Mouse (Mus musculus): ENCODE measurements at regions not wholly inside any gene's neighbourhood (a gene's known extent, or its start where the extent isn't known, plus 50 kb on each side); places are given as distances from the start of the nearest gene placed in this dataset.

GRCm38 (mm10) chr8:9042835-9043792 lies 352.8 kb upstream of the Arglu1 start:
- Histone ChIP-seq H3K79me2 (replicated peaks; ENCODE audit: control insufficient read depth, insufficient read depth, low read length) (no peaks in the 10 kb centered on the region), H3K36me3 (ENCODE audit: control insufficient read depth, insufficient read depth, low read length) (no peaks in the 10 kb centered on the region), H3K4me1 (ENCODE audit: control insufficient read depth, insufficient read depth, low read length) (no peaks in the 10 kb centered on the region), H3K4me3 (no peak overlapping the region), H3K27ac (no peak overlapping the region), H3K27me3 (ENCODE audit: control insufficient read depth, insufficient read depth, low read length) (no peaks in the 10 kb centered on the region), H3K9ac (ENCODE audit: low read depth, low read length) (no peak overlapping the region)
- TF ChIP-seq POLR2A (IDR thresholded peaks at IDR 0.05; ENCODE audit: insufficient read depth, low read depth, low read length) (no peak), EP300 (IDR thresholded peaks at IDR 0.05; ENCODE audit: insufficient read depth, low read depth, low read length) (no peak), CTCF (IDR thresholded peaks at IDR 0.05) (no peak)
- DNase-seq: no peak
- intact Hi-C loops (cut with DNase I): no loop called here
- 49% methylated on average over 10 of the region's 10 CpGs for WGBS

GRCm38 (mm10) chr8:9029156-9029555 lies 338.8 kb upstream of the Arglu1 start:
- intact Hi-C loops (cut with DNase I): no loop called here
- DNase-seq: no peak
- H3K79me2 ChIP-seq (replicated peaks; ENCODE audit: control insufficient read depth, insufficient read depth, low read length): no peaks in the 10 kb centered on the region
- no peaks in the 10 kb centered on the region for H3K36me3 ChIP-seq (ENCODE audit: control insufficient read depth, insufficient read depth, low read length)
- WGBS: 79% methylated on average over 4 of the region's 4 CpGs
- no peak overlapping the region for H3K27ac ChIP-seq
- TF ChIP-seq POLR2A (IDR thresholded peaks at IDR 0.05; ENCODE audit: insufficient read depth, low read depth, low read length) (no peak), EP300 (IDR thresholded peaks at IDR 0.05; ENCODE audit: insufficient read depth, low read depth, low read length) (no peak), CTCF (IDR thresholded peaks at IDR 0.05) (no peak)
- no peaks in the 10 kb centered on the region for H3K4me1 ChIP-seq (ENCODE audit: control insufficient read depth, insufficient read depth, low read length)
- H3K4me3 ChIP-seq: no peak overlapping the region
- H3K27me3 ChIP-seq (ENCODE audit: control insufficient read depth, insufficient read depth, low read length): no peaks in the 10 kb centered on the region
- H3K9ac ChIP-seq (ENCODE audit: low read depth, low read length): no peak overlapping the region

- no peaks in the 10 kb centered on the region for H3K27me3 ChIP-seq (ENCODE audit: control insufficient read depth, insufficient read depth, low read length)
- intact Hi-C loops (cut with DNase I): no loop called here
- DNase-seq: no peak
- no peak overlapping the region for H3K9ac ChIP-seq (ENCODE audit: low read depth, low read length)
- no peak overlapping the region for H3K4me3 ChIP-seq
- TF ChIP-seq POLR2A (IDR thresholded peaks at IDR 0.05; ENCODE audit: insufficient read depth, low read depth, low read length): no peak
- TF ChIP-seq EP300 (IDR thresholded peaks at IDR 0.05; ENCODE audit: insufficient read depth, low read depth, low read length): no peak
- no peak for TF ChIP-seq CTCF (IDR thresholded peaks at IDR 0.05)
- no peak overlapping the region for H3K27ac ChIP-seq
- H3K36me3 ChIP-seq (ENCODE audit: control insufficient read depth, insufficient read depth, low read length): no peaks in the 10 kb centered on the region
- no peaks in the 10 kb centered on the region for H3K4me1 ChIP-seq (ENCODE audit: control insufficient read depth, insufficient read depth, low read length)
- no peaks in the 10 kb centered on the region for H3K79me2 ChIP-seq (replicated peaks; ENCODE audit: control insufficient read depth, insufficient read depth, low read length)
- whole genome bisulfite sequencing: 86% methylated on average over 4 of the region's 4 CpGs
Measured at GRCm38 (mm10) chr8:9027672-9028071, 337.4 kb upstream of the Arglu1 start.

GRCm38 (mm10) chr8:9025872-9026271 lies 335.6 kb upstream of the Arglu1 start:
- no peaks in the 10 kb centered on the region for H3K4me1 ChIP-seq (ENCODE audit: control insufficient read depth, insufficient read depth, low read length)
- H3K27ac ChIP-seq: no peak overlapping the region
- no peaks in the 10 kb centered on the region for H3K79me2 ChIP-seq (replicated peaks; ENCODE audit: control insufficient read depth, insufficient read depth, low read length)
- H3K9ac ChIP-seq (ENCODE audit: low read depth, low read length): no peak overlapping the region
- intact Hi-C loops (cut with DNase I): no loop called here
- 70% methylated on average over 3 of the region's 3 CpGs for WGBS
- H3K4me3 ChIP-seq: no peak overlapping the region
- DNase-seq: no peak
- no peaks in the 10 kb centered on the region for H3K27me3 ChIP-seq (ENCODE audit: control insufficient read depth, insufficient read depth, low read length)
- no peak for TF ChIP-seq POLR2A (IDR thresholded peaks at IDR 0.05; ENCODE audit: insufficient read depth, low read depth, low read length)
- TF ChIP-seq EP300 (IDR thresholded peaks at IDR 0.05; ENCODE audit: insufficient read depth, low read depth, low read length): no peak
- no peak for TF ChIP-seq CTCF (IDR thresholded peaks at IDR 0.05)
- no peaks in the 10 kb centered on the region for H3K36me3 ChIP-seq (ENCODE audit: control insufficient read depth, insufficient read depth, low read length)

- Histone ChIP-seq H3K9ac (ENCODE audit: low read depth, low read length) (no peak overlapping the region), H3K27ac (no peak overlapping the region), H3K79me2 (replicated peaks; ENCODE audit: control insufficient read depth, insufficient read depth, low read length) (no peaks in the 10 kb centered on the region), H3K36me3 (ENCODE audit: control insufficient read depth, insufficient read depth, low read length) (no peaks in the 10 kb centered on the region), H3K27me3 (ENCODE audit: control insufficient read depth, insufficient read depth, low read length) (no peaks in the 10 kb centered on the region), H3K4me3 (no peak overlapping the region), H3K4me1 (ENCODE audit: control insufficient read depth, insufficient read depth, low read length) (no peaks in the 10 kb centered on the region)
- no peak for DNase-seq
- whole genome bisulfite sequencing: 47% methylated on average over 3 of the region's 3 CpGs
- TF ChIP-seq POLR2A (IDR thresholded peaks at IDR 0.05; ENCODE audit: insufficient read depth, low read depth, low read length): no peak
- intact Hi-C loops (cut with DNase I): no loop called here
Measured at GRCm38 (mm10) chr8:9025378-9025777, 335.1 kb upstream of the Arglu1 start.

- no peak for DNase-seq
- 75% methylated on average over 2 of the region's 2 CpGs for WGBS
- no peak for TF ChIP-seq CTCF (IDR thresholded peaks at IDR 0.05)
- no peak for TF ChIP-seq POLR2A (IDR thresholded peaks at IDR 0.05; ENCODE audit: insufficient read depth, low read depth, low read length)
- no peak for TF ChIP-seq EP300 (IDR thresholded peaks at IDR 0.05; ENCODE audit: insufficient read depth, low read depth, low read length)
- H3K79me2 ChIP-seq (replicated peaks; ENCODE audit: control insufficient read depth, insufficient read depth, low read length): no peaks in the 10 kb centered on the region
- H3K27ac ChIP-seq: no peak overlapping the region
- H3K9ac ChIP-seq (ENCODE audit: low read depth, low read length): no peak overlapping the region
- H3K36me3 ChIP-seq (ENCODE audit: control insufficient read depth, insufficient read depth, low read length): no peaks in the 10 kb centered on the region
- no peak overlapping the region for H3K4me3 ChIP-seq
- H3K27me3 ChIP-seq (ENCODE audit: control insufficient read depth, insufficient read depth, low read length): no peaks in the 10 kb centered on the region
- intact Hi-C loops (cut with DNase I): no loop called here
- H3K4me1 ChIP-seq (ENCODE audit: control insufficient read depth, insufficient read depth, low read length): no peaks in the 10 kb centered on the region
Measured at GRCm38 (mm10) chr8:9020744-9021143, 330.4 kb upstream of the Arglu1 start.

Data from heart, adult 2 months (tissue).